Mouse (Mus musculus) thymus, adult 2 months (tissue): Measurements from ENCODE around the gene Ppp1r8.

ENCODE experiments used
- CTCF ChIP-seq: fragments of 200-500 bp; IDR thresholded peaks from 2 replicates; pipeline ENCODE4 v1.5.1; 2012; ENCODE audit warnings: mild to moderate bottlenecking, control low read depth, low read length, moderate library complexity, borderline replicate concordance; ENCODE audit not compliant: control insufficient read depth, poor library complexity, insufficient read depth; ENCODE audit errors: extremely low read depth
- POLR2A ChIP-seq: fragments of 200-500 bp; IDR thresholded peaks from 2 replicates; pipeline ENCODE4 v1.6.1; 2012; ENCODE audit warnings: mild to moderate bottlenecking, low read length, control low read depth, moderate library complexity; ENCODE audit not compliant: control insufficient read depth, poor library complexity, insufficient read depth; ENCODE audit errors: extremely low read depth

DNA sequence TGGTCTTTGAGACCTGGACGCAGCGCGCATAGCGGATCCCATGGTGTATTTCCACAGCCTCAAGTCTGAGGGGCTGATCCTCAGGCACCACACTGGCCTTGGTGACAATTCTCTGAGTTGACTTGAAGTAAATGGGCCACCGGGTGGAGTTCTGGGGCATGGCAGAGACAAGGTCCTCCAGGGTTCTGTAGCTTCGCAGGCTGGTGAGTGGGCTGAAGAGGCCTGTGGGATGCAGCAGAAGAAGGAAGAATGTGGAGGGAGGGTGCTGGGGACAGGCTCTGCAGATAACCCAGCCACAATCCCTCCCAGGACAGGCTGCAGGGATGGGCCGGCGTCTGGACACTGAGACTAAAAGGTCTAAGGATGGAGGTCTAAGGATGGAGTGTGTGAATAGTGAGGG is 53.2 kb downstream of the Ppp1r8 start:
- TF ChIP-seq POLR2A (no peak), CTCF (no peak)
